Mouse (Mus musculus): ENCODE measurements around the gene Lcp2. TPM values are rescaled to one million over a fixed set of nuclear protein-coding genes. Genes with fewer than 3 reads are reported as not detected.

Gene Lcp2
- total and polyA plus RNA-seq, 2 experiments from 2014 or later: 0.52 to 1.9 TPM

- Histone ChIP-seq H3K27ac (no peak overlapping the region), H3K4me3 (ENCODE audit: low read length) (no peak overlapping the region), H3K4me1 (ENCODE audit: insufficient read depth, low read length) (no peaks in the 10 kb centered on the region), H3K4me2 (ENCODE audit: low read depth, low read length) (no peak overlapping the region), H3K36me3 (ENCODE audit: insufficient read depth, low read length) (no peaks in the 10 kb centered on the region), H3K27me3 (ENCODE audit: insufficient read depth, low read length) (no peaks in the 10 kb centered on the region), H3K9me3 (ENCODE audit: low read length) (no peaks in the 10 kb centered on the region), H3K9ac (replicated peaks; ENCODE audit: low read length) (no peak overlapping the region)
- ATAC-seq (no peak), DNase-seq (ENCODE audit: low spot score) (no peak)
- WGBS: 55% methylated on average over 5 of the region's 5 CpGs
- TF ChIP-seq CTCF (IDR thresholded peaks at IDR 0.05; ENCODE audit: low read depth): no peak
These were observed 17.1 kb upstream of the Lcp2 start for GRCm38 (mm10) chr11:34029658-34030057.

DNA sequence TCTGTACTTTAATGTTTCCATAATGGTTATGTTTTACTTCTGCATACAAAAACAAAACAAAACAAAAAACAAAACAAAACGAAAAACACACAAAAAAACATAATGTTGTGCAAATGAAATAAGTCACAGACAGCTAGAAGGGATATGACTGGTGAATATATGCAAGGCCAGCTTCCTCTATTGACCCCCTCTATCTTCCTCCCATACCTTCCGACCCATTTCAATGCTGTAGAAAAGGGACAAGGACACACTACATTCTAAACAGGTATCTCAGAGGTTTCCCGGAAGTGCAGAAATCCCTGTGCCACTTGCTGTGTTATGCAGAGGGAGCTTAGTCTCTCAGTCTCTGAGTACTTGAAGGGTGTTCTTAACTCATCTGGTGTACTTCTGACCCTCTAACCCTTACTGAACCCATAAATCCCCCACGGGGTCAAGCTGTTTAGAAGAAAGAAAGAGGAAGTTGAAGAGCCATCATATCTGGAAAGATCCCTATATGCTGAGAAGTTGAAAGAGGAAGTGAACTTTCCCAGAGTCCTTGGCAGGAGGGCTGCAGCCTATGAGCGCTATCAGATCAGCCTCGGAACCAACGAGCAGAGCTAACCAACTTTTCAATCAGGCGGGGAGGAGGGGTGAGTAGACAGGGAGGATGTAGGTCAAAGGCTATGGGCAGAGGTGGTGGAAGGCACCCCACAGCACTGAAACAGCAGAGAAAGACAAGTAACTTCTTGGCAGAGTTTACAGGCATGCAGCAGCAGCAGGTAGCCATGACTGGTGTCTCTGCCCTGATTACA is 15.5 kb upstream of the Lcp2 start:
- no peaks in the 10 kb centered on the region for H3K4me1 ChIP-seq (ENCODE audit: insufficient read depth, low read length)
- H3K27me3 ChIP-seq (ENCODE audit: insufficient read depth, low read length): no peaks in the 10 kb centered on the region
- 71% methylated on average over 8 of the region's 8 CpGs for WGBS
- no peak overlapping the region for H3K9ac ChIP-seq (replicated peaks; ENCODE audit: low read length)
- no peak overlapping the region for H3K4me2 ChIP-seq (ENCODE audit: low read depth, low read length)
- H3K9me3 ChIP-seq (ENCODE audit: low read length): no peaks in the 10 kb centered on the region
- no peak for DNase-seq (ENCODE audit: low spot score)
- no peak overlapping the region for H3K27ac ChIP-seq
- no peak for ATAC-seq
- no peak overlapping the region for H3K4me3 ChIP-seq (ENCODE audit: low read length)
- H3K36me3 ChIP-seq (ENCODE audit: insufficient read depth, low read length): no peaks in the 10 kb centered on the region
- TF ChIP-seq CTCF (IDR thresholded peaks at IDR 0.05; ENCODE audit: low read depth): no peak

DNA sequence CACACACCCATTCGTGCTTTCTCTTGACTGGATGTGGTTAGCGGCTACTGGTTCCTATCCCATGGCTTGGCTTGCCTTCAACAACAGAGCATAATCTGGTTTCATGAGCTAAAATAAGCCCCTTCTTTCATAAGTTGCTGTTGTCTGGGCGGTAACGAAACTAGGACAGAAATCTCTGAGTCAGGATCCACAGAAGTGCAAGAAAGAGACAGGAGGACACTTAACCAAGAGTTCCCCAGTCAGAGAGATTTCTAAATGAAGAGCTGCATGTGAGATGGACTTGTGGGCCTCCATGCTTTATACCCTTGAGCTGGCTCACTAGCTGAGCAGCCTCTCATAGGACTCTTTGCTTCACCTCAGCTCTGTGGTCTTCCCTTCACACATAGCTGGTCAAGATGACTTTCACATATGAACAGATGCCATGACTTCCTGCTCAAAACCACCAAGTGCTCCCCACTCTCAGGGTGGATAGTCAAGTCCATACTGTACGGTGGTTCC is 12.7 kb upstream of the Lcp2 start:
- Histone ChIP-seq H3K4me1 (ENCODE audit: insufficient read depth, low read length) (no peaks in the 10 kb centered on the region), H3K27ac (no peak overlapping the region), H3K9ac (replicated peaks; ENCODE audit: low read length) (no peak overlapping the region), H3K4me2 (ENCODE audit: low read depth, low read length) (no peak overlapping the region), H3K27me3 (ENCODE audit: insufficient read depth, low read length) (no peaks in the 10 kb centered on the region), H3K9me3 (ENCODE audit: low read length) (no peaks in the 10 kb centered on the region), H3K4me3 (ENCODE audit: low read length) (no peak overlapping the region), H3K36me3 (ENCODE audit: insufficient read depth, low read length) (no peaks in the 10 kb centered on the region)
- no peak for DNase-seq (ENCODE audit: low spot score)
- WGBS: 90% methylated on average over 5 of the region's 5 CpGs
- ATAC-seq: no peak
- no peak for TF ChIP-seq CTCF (IDR thresholded peaks at IDR 0.05; ENCODE audit: low read depth)

DNA sequence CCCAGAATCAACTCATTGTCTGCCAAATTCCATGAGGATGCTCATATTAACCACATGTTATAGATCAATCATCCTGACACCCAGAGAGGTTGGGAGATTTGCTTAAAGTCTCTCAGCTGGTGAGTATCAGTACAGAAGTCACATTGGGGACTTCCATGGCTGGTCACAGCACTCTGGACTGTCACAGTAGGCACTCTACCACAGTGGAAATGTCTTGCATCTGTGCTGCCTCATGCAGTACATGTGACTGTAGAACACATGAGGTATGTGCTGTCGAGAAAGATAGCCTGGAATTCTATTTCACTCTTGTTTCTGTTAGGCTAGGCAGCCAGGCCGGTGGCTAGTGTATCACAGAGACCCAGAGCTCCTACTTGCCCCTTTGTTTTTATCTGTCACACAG is 11.9 kb upstream of the Lcp2 start:
- Histone ChIP-seq H3K9ac (replicated peaks; ENCODE audit: low read length) (no peak overlapping the region), H3K36me3 (ENCODE audit: insufficient read depth, low read length) (no peaks in the 10 kb centered on the region), H3K4me3 (ENCODE audit: low read length) (no peak overlapping the region), H3K4me1 (ENCODE audit: insufficient read depth, low read length) (no peaks in the 10 kb centered on the region), H3K27ac (no peak overlapping the region), H3K9me3 (ENCODE audit: low read length) (no peaks in the 10 kb centered on the region), H3K27me3 (ENCODE audit: insufficient read depth, low read length) (no peaks in the 10 kb centered on the region), H3K4me2 (ENCODE audit: low read depth, low read length) (no peak overlapping the region)
- ATAC-seq (no peak), DNase-seq (ENCODE audit: low spot score) (no peak)
- TF ChIP-seq CTCF (IDR thresholded peaks at IDR 0.05; ENCODE audit: low read depth): no peak
- 84% methylated on average over 2 of the region's 2 CpGs for WGBS

DNA sequence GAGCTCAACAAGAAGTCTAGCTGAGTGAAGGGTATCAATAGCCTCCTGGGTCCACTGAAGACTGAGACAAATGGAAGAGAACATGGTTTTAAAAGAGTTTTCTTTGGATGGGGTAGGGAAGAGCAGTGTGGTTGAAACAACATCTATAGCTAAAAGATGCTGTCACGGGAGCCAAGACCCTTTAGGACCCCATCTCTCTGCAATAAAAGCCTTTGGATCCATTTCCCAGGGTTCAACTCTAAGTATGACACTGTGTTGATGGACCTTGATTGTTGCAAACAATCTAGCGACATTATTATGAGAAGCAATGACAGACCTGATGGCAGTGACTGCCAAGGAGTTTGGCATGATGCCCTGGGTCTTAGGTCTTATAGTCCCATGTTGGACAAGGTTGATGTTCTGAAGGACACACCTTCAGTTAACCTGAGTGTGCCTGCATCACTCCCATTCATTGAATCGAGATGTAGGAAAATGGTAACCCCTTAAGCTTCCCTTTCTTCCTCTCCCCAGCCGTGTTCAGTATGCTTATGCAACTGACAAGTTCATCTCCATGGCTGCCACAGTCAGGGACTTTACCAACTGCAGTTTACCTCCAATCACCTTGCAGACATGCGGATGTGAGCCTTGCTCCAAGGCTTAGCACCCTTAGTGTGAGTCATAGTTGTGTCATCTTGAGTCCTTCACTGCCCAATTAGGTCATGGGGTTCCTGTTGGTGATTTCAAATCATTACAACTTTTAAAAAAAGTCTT is 10.6 kb upstream of the Lcp2 start:
- DNase-seq (ENCODE audit: low spot score) (no peak), ATAC-seq (no peak)
- Histone ChIP-seq H3K9ac (replicated peaks; ENCODE audit: low read length) (no peak overlapping the region), H3K9me3 (ENCODE audit: low read length) (no peaks in the 10 kb centered on the region), H3K4me1 (ENCODE audit: insufficient read depth, low read length) (no peaks in the 10 kb centered on the region), H3K27ac (no peak overlapping the region), H3K4me3 (ENCODE audit: low read length) (no peak overlapping the region), H3K27me3 (ENCODE audit: insufficient read depth, low read length) (no peaks in the 10 kb centered on the region), H3K4me2 (ENCODE audit: low read depth, low read length) (no peak overlapping the region), H3K36me3 (ENCODE audit: insufficient read depth, low read length) (no peaks in the 10 kb centered on the region)
- TF ChIP-seq CTCF (IDR thresholded peaks at IDR 0.05; ENCODE audit: low read depth): no peak
- WGBS: 86% methylated on average over 5 of the region's 5 CpGs

DNA sequence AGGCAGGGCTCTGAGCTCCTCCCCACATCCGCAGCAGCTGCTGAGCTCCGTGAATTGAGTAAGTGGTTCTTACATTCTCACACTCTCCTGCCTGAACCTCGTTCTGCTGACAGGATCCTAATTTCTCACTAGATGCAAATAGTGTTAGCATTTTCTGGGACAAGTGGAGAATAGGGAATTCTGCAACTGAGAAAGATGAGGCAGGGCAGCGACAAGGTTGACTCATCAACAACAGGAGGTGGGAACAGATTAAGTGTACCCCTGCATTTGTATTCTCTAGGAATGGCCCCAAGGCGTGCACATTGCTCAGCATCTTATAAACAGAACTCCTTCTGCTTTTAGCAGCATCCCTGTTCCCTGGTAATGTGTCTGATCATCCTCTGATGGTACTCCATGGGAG is 6.7 kb upstream of the Lcp2 start:
- Histone ChIP-seq H3K4me3 (ENCODE audit: low read length) (no peak overlapping the region), H3K4me2 (ENCODE audit: low read depth, low read length) (no peak overlapping the region), H3K36me3 (ENCODE audit: insufficient read depth, low read length) (no peaks in the 10 kb centered on the region), H3K4me1 (ENCODE audit: insufficient read depth, low read length) (no peaks in the 10 kb centered on the region), H3K27me3 (ENCODE audit: insufficient read depth, low read length) (no peaks in the 10 kb centered on the region), H3K9ac (replicated peaks; ENCODE audit: low read length) (no peak overlapping the region), H3K9me3 (ENCODE audit: low read length) (no peaks in the 10 kb centered on the region), H3K27ac (no peak overlapping the region)
- DNase-seq (ENCODE audit: low spot score): no peak
- ATAC-seq: no peak
- 76% methylated on average over 5 of the region's 5 CpGs for WGBS
- TF ChIP-seq CTCF (IDR thresholded peaks at IDR 0.05; ENCODE audit: low read depth): no peak

DNA sequence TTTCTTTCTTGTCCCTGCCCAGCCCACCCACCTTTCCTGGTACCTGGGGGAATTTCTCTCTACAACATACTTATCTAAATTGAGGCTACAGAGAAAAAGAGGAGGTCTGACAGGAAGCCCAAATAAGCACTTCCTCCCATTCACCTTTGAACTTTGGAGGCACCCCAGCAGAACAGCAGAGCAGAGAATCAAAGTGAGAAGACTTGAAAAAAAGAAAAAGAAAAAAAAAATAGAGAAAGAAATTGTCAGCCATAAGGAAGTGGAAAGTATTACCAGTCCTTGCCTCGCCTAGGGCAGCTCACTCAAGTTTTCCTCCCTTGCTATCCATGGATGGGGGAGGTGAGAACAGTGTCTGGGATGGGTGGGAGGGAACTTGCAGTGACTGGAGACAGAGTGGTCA is 3.9 kb upstream of the Lcp2 start:
- no peak for TF ChIP-seq CTCF (IDR thresholded peaks at IDR 0.05; ENCODE audit: low read depth)

More for the DNA sequence above, 3.9 kb upstream of the Lcp2 start:
- no peak for DNase-seq (ENCODE audit: low spot score)
- Histone ChIP-seq H3K9me3 (ENCODE audit: low read length) (no peaks in the 10 kb centered on the region), H3K27ac (no peak overlapping the region), H3K4me2 (ENCODE audit: low read depth, low read length) (no peak overlapping the region), H3K36me3 (ENCODE audit: insufficient read depth, low read length) (no peaks in the 10 kb centered on the region), H3K27me3 (ENCODE audit: insufficient read depth, low read length) (no peaks in the 10 kb centered on the region), H3K4me1 (ENCODE audit: insufficient read depth, low read length) (no peaks in the 10 kb centered on the region), H3K9ac (replicated peaks; ENCODE audit: low read length) (no peak overlapping the region), H3K4me3 (ENCODE audit: low read length) (no peak overlapping the region)
- no peak for ATAC-seq
- 65% methylated on average over 1 of the region's 1 CpGs for WGBS

Measured in hindbrain, postnatal 0 days (tissue).